26 mouse cellular contexts compared by ENCODE assay signal in the genomic region with DNA sequence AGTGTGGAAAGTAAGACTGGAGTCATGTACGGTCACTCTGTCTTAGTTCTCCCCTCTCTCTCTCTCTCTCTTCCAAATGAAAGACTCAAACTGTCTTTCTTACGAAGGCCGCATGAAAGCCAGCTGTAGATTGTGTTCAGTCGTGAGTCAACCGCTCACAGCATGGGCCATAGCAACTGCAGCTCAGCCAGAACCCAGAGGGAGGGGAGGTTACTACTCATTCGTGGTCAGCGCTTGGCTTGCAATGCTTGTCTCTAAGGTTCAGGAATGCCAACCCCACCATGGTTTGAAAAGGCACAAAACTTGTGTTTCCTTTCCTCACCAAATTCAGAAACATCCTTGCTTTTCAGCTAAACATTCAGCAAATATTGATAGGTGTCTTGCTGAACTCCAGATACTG. TPM values are rescaled to one million over a fixed set of nuclear protein-coding genes. Genes with fewer than 3 reads are reported as not detected.
A peak's percentile ranks its signal among the peaks of the same experiment; 100 is the strongest.
DNase-seq lines count a peak whose midpoint lies in the region; ATAC-seq and TF ChIP-seq lines count a peak whose summit lies in the region.
"Had no signal": no experiment of that assay in that cellular context is flagged by ENCODE, and none has a peak within 500 bp of the region (broad histone marks: within the 10 kb centered on the region; RNA-seq: fewer than 3 reads in every experiment).

No protein-coding gene starts in this region.

- no peak overlapping the region for H3K27ac ChIP-seq in midbrain, postnatal 0 days (ENCODE audit: low read depth, low read length)
- H3K27ac ChIP-seq in midbrain, embryonic 14.5 days (replicated peaks; ENCODE audit: low read depth, low read length) = no peak overlapping the region
- H3K27ac ChIP-seq in embryonic fibroblast, embryonic 13.5 days (ENCODE audit: insufficient read depth, low read length) = peak overlapping the region; percentile 9; the same call in 1 of the 2 replicates
- H3K27ac ChIP-seq: gastrocnemius, adult 2 months; hindbrain, embryonic 13.5 days had no signal

- H3K9me3 ChIP-seq in midbrain, postnatal 0 days (ENCODE audit: low read length) = 0 out of 2 replicates have a peak, but pooled peaks cover 3% of the 10 kb centered on the region
- no peaks in the 10 kb centered on the region for H3K9me3 ChIP-seq in midbrain, embryonic 14.5 days (ENCODE audit: control insufficient read depth, low read length)

- TF ChIP-seq CTCF in midbrain, postnatal 0 days (IDR thresholded peaks at IDR 0.05) = no peak
- no peak for TF ChIP-seq CTCF in embryonic fibroblast, embryonic 13.5 days (IDR thresholded peaks at IDR 0.05; ENCODE audit: borderline replicate concordance, insufficient read depth, low read length)

- no peaks in the 10 kb centered on the region for H3K27me3 ChIP-seq in midbrain, postnatal 0 days (ENCODE audit: insufficient read depth, low read length)
- H3K27me3 ChIP-seq in midbrain, embryonic 14.5 days (ENCODE audit: control insufficient read depth, insufficient read depth, low read length) = no peaks in the 10 kb centered on the region
- H3K27me3 ChIP-seq: CH12.LX; hindbrain, embryonic 13.5 days had no signal

- no peak for ATAC-seq in midbrain, postnatal 0 days (ENCODE audit: low FRiP score)
- ATAC-seq in midbrain, embryonic 14.5 days (ENCODE audit: low FRiP score, low TSS enrichment) = no peak
- ATAC-seq: activated CD4-positive, CD25-positive, alpha-beta regulatory T cell, adult 4 months; forebrain, embryonic 14.5 days; forebrain, postnatal 0 days; hindbrain, embryonic 16.5 days; inflammation-experienced regulatory T-cells, adult 6 months; intestine, embryonic 16.5 days had no signal

- no peaks in the 10 kb centered on the region for H3K4me1 ChIP-seq in midbrain, postnatal 0 days (ENCODE audit: insufficient read depth, low read length)
- no peaks in the 10 kb centered on the region for H3K4me1 ChIP-seq in midbrain, embryonic 14.5 days (ENCODE audit: control insufficient read depth, insufficient read depth, low read length)
- H3K4me1 ChIP-seq in embryonic fibroblast, embryonic 13.5 days (ENCODE audit: control insufficient read depth, insufficient read depth, low read length) = no peaks in the 10 kb centered on the region
- H3K4me1 ChIP-seq: hindbrain, embryonic 13.5 days had no signal

- no peaks in the 10 kb centered on the region for H3K36me3 ChIP-seq in midbrain, postnatal 0 days (ENCODE audit: insufficient read depth, low read length)
- H3K36me3 ChIP-seq in midbrain, embryonic 14.5 days (ENCODE audit: control insufficient read depth, insufficient read depth, low read length) = no peaks in the 10 kb centered on the region
- H3K36me3 ChIP-seq: G1E; hindbrain, embryonic 13.5 days had no signal

- H3K9ac ChIP-seq in midbrain, postnatal 0 days (replicated peaks; ENCODE audit: low read length, poor library complexity, severe bottlenecking) = no peak overlapping the region
- no peak overlapping the region for H3K9ac ChIP-seq in midbrain, embryonic 14.5 days (replicated peaks; ENCODE audit: low read length)
- H3K9ac ChIP-seq: forebrain, postnatal 0 days; hindbrain, embryonic 13.5 days had no signal

- DNase-seq in embryo, embryonic 10 days (ENCODE audit: low spot score) = peak; percentile 6
- DNase-seq in embryo, embryonic 9.5 days (ENCODE audit: extremely low spot score) = no peak
- peak; percentile 33 for DNase-seq in midbrain, postnatal 0 days (ENCODE audit: low spot score)
- DNase-seq in midbrain, embryonic 14.5 days = no peak
- DNase-seq in cerebellum, postnatal 25 days = no peak
- DNase-seq: adrenal gland, adult 8-10 months; adrenal gland, postnatal 25 days; B cell, adult 2 months; cerebellum, adult 11 months; cerebellum, adult 9-10 months; cerebellum, postnatal 14 days; embryo, embryonic 11 days; forebrain, postnatal 0 days; gastrocnemius, adult 2 months; gastrocnemius, postnatal 14 days; kidney, adult 18-20 months had no signal

- WGBS in midbrain, postnatal 0 days = 74% methylated on average over 7 of the region's 7 CpGs
- WGBS in midbrain, embryonic 14.5 days = 70% methylated on average over 7 of the region's 7 CpGs

- no peak for TF ChIP-seq POLR2A in embryonic fibroblast, embryonic 13.5 days (IDR thresholded peaks at IDR 0.05; ENCODE audit: low read depth, low read length)

- no peak overlapping the region for H3K4me3 ChIP-seq in midbrain, postnatal 0 days (ENCODE audit: low read depth, low read length)
- H3K4me3 ChIP-seq in midbrain, embryonic 14.5 days (replicated peaks; ENCODE audit: low read depth, low read length) = no peak overlapping the region
- no peak overlapping the region for H3K4me3 ChIP-seq in embryonic fibroblast, embryonic 13.5 days (ENCODE audit: insufficient read depth, low read length)
- H3K4me3 ChIP-seq: gastrocnemius, adult 2 months; hindbrain, embryonic 13.5 days had no signal

- no peak overlapping the region for H3K4me2 ChIP-seq in midbrain, postnatal 0 days (ENCODE audit: low read depth, low read length, poor library complexity, severe bottlenecking)
- H3K4me2 ChIP-seq in midbrain, embryonic 14.5 days (ENCODE audit: low read length) = no peak overlapping the region
- H3K4me2 ChIP-seq: heart, embryonic 11.5 days; hindbrain, embryonic 13.5 days had no signal

RNA-seq across cellular contexts. Expression of a gene that starts 24.0 kb away (rescaled TPM):
- 50.4 and 51.4 TPM in 2 replicates for total RNA-seq in midbrain, postnatal 0 days (2014; rRNA removed)
- 22.9 and 25.6 TPM in 2 replicates for polyA plus RNA-seq in midbrain, postnatal 0 days (2015; fragmentation: Nextera tagmentation; extraction: Ambion mirVana)
- polyA plus RNA-seq in midbrain, embryonic 14.5 days (2014; fragmentation: Nextera tagmentation; extraction: Ambion mirVana) = 23.5 and 23.9 TPM in 2 replicates
- polyA plus RNA-seq in embryonic fibroblast, embryonic 13.5 days (2011; ENCODE audit: insufficient read length, low read depth, missing spikeins) = 31.0 and 31.1 TPM in 2 replicates

Comparison
In these comparisons a context has a peak if more than half of its experiments do, and no peak if none do; other contexts are left out.
1. DNase-seq: peak in embryo, embryonic 10 days (single experiment) and midbrain, postnatal 0 days (single experiment); none in embryo, embryonic 9.5 days (single experiment), midbrain, embryonic 14.5 days (single experiment) and cerebellum, postnatal 25 days (0 of 2).